Mouse (Mus musculus) heart, postnatal 0 days (tissue): ENCODE data around the gene Sipa1l3. TPM values are rescaled to one million over a fixed set of nuclear protein-coding genes. Genes with fewer than 3 reads are reported as not detected.

Experiments used
- ATAC-seq: fragments of 200-750 bp; cut with Nextera tagmentation; 2 replicates; pipeline ENCODE4 v1.8.0; 2017; ENCODE audit warnings: low read depth, moderate number of reproducible peaks, moderate library complexity; ENCODE audit not compliant: insufficient read depth
- DNase-seq: peaks from one replicate; pipeline ENCODE4 v3.0.0-alpha.2; 2016; ENCODE audit warnings: low spot score
- H3K27ac ChIP-seq: fragments of 300-500 bp; sonication (generic); 2 replicates; pipeline ENCODE4 v1.5.1; 2014; ENCODE audit warnings: low read depth, mild to moderate bottlenecking
- H3K27me3 ChIP-seq: fragments of 300-500 bp; sonication (generic); 2 replicates; pipeline ENCODE4 v1.6.1; 2014; ENCODE audit warnings: low read length, mixed read lengths; ENCODE audit not compliant: control insufficient read depth, insufficient read depth
- H3K36me3 ChIP-seq: fragments of 300-500 bp; sonication (generic); replicated peaks from 2 replicates; pipeline ENCODE4 v1.6.1; 2014; ENCODE audit warnings: low read length, mixed read lengths; ENCODE audit not compliant: control insufficient read depth, insufficient read depth
- H3K4me1 ChIP-seq: fragments of 300-500 bp; sonication (generic); 2 replicates; pipeline ENCODE4 v1.6.1; 2014; ENCODE audit warnings: antibody characterized with exemption; ENCODE audit not compliant: control insufficient read depth, insufficient read depth
- H3K4me2 ChIP-seq: fragments of 300-500 bp; sonication (generic); 2 replicates; pipeline ENCODE4 v1.6.1; 2014; ENCODE audit warnings: low read depth, mild to moderate bottlenecking, low read length, moderate library complexity
- H3K4me3 ChIP-seq: fragments of 300-500 bp; sonication (generic); 2 replicates; pipeline ENCODE4 v1.5.1; 2014; ENCODE audit warnings: low read depth, low read length
- H3K9ac ChIP-seq: fragments of 300-500 bp; sonication (generic); replicated peaks from 2 replicates; pipeline ENCODE4 v1.6.1; 2014; ENCODE audit warnings: low read depth, low read length, mixed read lengths
- H3K9me3 ChIP-seq: fragments of 300-500 bp; sonication (generic); replicated peaks from 2 replicates; pipeline ENCODE4 v1.6.1; 2016; ENCODE audit warnings: low read length; ENCODE audit not compliant: control insufficient read depth
- CTCF ChIP-seq: IDR thresholded peaks from 2 replicates; pipeline ENCODE4 v1.5.1; 2016; ENCODE audit warnings: antibody characterized with exemption, control low read depth, low read depth
- EP300 ChIP-seq: IDR thresholded peaks from 2 replicates; pipeline ENCODE4 v1.6.1; 2016; ENCODE audit warnings: antibody characterized with exemption, low read depth
- WGBS: fragments of 180-500 bp; shearing (Covaris S2); extraction: QIAGEN DNeasy Blood & Tissue Kit; methylation state at CpG from one replicate; pipeline ENCODE4 v1.1.7; 2014; 5-methylcytosine and 5-hydroxymethylcytosine counted together
- polyA plus RNA-seq: library from polyadenylated mRNA; unstranded; fragments of >200 nt; fragmentation: Nextera tagmentation; extraction: Ambion mirVana; gene quantifications from 2 replicates; pipeline ENCODE4 v1.2.1, GENCODE M21; 2015
- total RNA-seq: library from RNA; depleted of rRNA; stranded (reverse); fragments of >200 nt; gene quantifications from 2 replicates; pipeline ENCODE4 v1.2.3, GENCODE M21; 2014; ENCODE audit warnings: low replicate concordance

Sipa1l3 gene
- total and polyA plus RNA-seq, 2 experiments from 2014 or later = 1.7 to 16.2 TPM

DNA sequence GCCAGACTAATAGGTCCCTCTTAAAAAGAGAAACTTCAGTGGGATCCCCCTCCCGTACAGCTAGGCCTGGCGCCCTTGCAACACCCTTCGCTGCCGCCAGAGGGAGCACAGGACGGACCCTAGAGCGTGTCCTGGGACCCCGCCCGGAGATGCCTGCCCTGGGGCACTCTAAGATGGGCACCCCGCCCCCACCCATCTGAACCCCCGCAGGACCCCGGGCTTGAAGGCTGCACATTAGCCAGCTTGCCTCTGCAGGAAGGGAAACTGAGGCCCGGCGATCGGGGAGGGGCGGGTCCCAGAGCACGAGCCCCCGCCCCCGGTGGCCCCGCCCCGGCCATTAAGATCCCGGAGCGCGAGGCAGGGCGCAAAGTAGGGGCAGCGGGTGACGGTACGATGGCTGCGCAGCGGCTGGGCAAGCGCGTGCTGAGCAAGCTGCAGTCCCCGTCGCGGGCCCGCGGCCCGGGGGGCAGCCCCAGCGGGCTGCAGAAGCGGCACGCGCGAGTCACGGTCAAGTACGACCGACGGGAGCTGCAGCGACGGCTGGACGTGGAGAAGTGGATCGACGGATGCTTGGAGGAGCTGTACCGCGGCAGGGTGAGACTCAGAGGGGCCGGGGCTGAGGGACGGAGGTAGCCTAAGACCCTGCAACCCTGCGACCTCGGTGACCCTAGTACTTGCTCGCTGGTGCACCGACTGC, 229.4 kb downstream of the Sipa1l3 start, which contains the start of gene Ppp1r14a:
Ppp1r14a (plus strand) TSS at position 367 of the 697 bp plus-strand sequence.
- peak within 1 kb of the TSS; percentile 36 for H3K9ac ChIP-seq
- peak; percentile 34 for ATAC-seq
- WGBS = 2% methylated on average over 59 of the region's 59 CpGs
- DNase-seq = peak; percentile 45
- no peaks in the 10 kb centered on the region for H3K9me3 ChIP-seq
- H3K27me3 ChIP-seq = no peaks in the 10 kb centered on the region
- peak within 1 kb of the TSS; percentile 68 for H3K4me2 ChIP-seq
- H3K27ac ChIP-seq = peak within 1 kb of the TSS; percentile 62
- TF ChIP-seq EP300 = no peak
- TF ChIP-seq CTCF = peak; percentile 61
- H3K4me3 ChIP-seq = peak within 1 kb of the TSS; percentile 54
- no peaks in the 10 kb centered on the region for H3K36me3 ChIP-seq
- peaks cover 15% of the 10 kb centered on the region; the same call in 1 of the 2 replicates for H3K4me1 ChIP-seq

DNA sequence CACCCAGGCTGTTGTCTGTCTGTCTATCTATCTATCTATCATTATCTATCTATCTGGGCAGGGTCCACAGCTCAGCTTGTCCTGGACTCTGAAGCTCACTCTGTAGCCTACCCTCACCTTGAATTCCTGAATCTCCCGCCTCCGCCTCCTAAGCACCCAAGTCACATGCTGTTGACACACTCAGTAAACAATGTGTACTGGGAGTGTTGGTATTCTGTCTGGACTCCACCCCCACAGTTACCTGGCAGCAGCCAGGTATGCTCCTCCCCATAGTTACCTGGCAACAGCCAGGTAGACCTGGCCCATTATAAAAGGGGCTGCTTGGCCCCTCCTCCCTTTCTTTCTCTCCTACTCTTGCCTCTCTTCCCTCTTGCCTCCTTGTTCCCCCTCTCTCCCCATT, 230.4 kb downstream of the Sipa1l3 start:
- Histone ChIP-seq H3K9me3 (no peaks in the 10 kb centered on the region), H3K4me1 (peaks cover 12% of the 10 kb centered on the region; the same call in 1 of the 2 replicates), H3K9ac (no peak overlapping the region), H3K27ac (no peak overlapping the region), H3K27me3 (no peaks in the 10 kb centered on the region), H3K36me3 (no peaks in the 10 kb centered on the region), H3K4me2 (no peak overlapping the region), H3K4me3 (no peak overlapping the region)
- TF ChIP-seq EP300 = no peak
- TF ChIP-seq CTCF = no peak
- DNase-seq (no peak), ATAC-seq (no peak)
- 90% methylated on average over 2 of the region's 2 CpGs for WGBS

DNA sequence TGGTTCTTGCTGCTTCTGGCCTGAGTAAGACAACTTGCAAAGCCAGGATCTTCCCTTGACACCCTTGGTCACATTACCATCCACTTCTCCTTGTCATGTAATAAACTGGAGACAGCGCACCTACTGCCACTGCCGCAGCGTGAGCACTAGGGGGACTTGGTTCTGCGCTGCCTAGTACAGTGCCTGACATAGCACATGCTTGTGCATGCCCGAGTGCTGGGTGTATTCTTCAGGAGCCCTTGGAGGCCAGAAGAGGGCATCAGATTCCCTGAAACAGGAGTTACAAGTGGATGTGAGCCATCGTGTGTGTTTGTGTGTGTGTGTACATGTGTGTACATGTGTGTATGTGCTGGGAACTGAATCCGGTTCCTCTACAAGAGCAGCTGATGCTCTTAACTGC, 231.0 kb downstream of the Sipa1l3 start:
- no peak overlapping the region for H3K9ac ChIP-seq
- no peaks in the 10 kb centered on the region for H3K27me3 ChIP-seq
- H3K4me1 ChIP-seq = 0 out of 2 replicates have a peak, but pooled peaks cover 6% of the 10 kb centered on the region
- no peaks in the 10 kb centered on the region for H3K9me3 ChIP-seq
- no peak overlapping the region for H3K27ac ChIP-seq
- no peaks in the 10 kb centered on the region for H3K36me3 ChIP-seq
- WGBS = 81% methylated on average over 7 of the region's 7 CpGs
- DNase-seq (no peak), ATAC-seq (no peak)
- TF ChIP-seq EP300 (no peak), CTCF (no peak)
- H3K4me3 ChIP-seq = no peak overlapping the region
- H3K4me2 ChIP-seq = no peak overlapping the region

DNA sequence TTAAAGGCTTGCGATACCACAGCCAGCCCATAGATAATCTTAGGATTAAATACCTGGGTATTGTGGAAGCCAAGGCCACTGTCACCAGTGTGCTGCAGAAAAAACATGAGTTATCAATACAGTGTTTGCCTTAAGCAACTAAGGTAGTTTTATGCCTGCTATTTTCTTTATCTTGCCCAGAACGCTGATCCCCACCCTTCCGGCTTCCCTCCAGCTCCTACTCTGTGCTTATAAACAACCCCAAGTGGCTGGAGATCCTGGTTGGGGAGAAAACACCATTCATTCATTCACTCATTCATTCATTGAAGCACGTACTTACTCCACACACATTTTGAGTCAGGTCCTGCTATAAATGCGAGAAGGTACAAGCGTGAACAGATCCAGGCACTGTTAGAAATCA, 233.9 kb downstream of the Sipa1l3 start:
- Histone ChIP-seq H3K9ac (no peak overlapping the region), H3K4me1 (peaks cover 25% of the 10 kb centered on the region), H3K27ac (no peak overlapping the region), H3K9me3 (no peaks in the 10 kb centered on the region), H3K27me3 (no peaks in the 10 kb centered on the region; the same call in 1 of the 2 replicates), H3K4me2 (no peak overlapping the region), H3K36me3 (no peaks in the 10 kb centered on the region), H3K4me3 (no peak overlapping the region)
- no peak for DNase-seq
- TF ChIP-seq CTCF (no peak), EP300 (no peak)
- 88% methylated on average over 6 of the region's 6 CpGs for WGBS
- ATAC-seq = no peak

DNA sequence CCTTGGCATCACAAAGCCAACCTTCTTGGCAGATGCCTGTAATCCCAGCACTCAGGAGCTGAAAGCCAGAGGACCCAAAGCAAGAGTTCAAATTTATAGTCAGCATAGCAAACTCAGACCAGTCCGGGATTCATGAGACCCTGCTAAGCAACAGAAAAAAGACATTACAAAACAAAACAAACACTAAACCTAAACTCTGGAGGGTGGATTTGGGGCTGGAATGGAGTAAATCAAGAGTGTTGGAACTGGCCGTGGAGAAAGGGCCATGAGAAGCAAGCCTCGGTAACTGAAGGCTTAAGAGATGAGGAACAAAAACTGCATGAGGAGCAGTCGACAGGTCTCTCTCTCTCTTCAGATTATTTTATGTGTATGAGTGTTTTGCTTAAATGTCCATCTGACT, 234.6 kb downstream of the Sipa1l3 start:
- H3K4me2 ChIP-seq = no peak overlapping the region
- no peaks in the 10 kb centered on the region; the same call in 1 of the 2 replicates for H3K27me3 ChIP-seq
- H3K4me1 ChIP-seq = peaks cover 22% of the 10 kb centered on the region
- 74% methylated on average over 4 of the region's 4 CpGs for WGBS
- no peak for ATAC-seq
- H3K4me3 ChIP-seq = no peak overlapping the region
- H3K9me3 ChIP-seq = no peaks in the 10 kb centered on the region
- no peak overlapping the region for H3K27ac ChIP-seq
- DNase-seq = no peak
- TF ChIP-seq CTCF (no peak), EP300 (no peak)
- no peak overlapping the region for H3K9ac ChIP-seq
- no peaks in the 10 kb centered on the region for H3K36me3 ChIP-seq

DNA sequence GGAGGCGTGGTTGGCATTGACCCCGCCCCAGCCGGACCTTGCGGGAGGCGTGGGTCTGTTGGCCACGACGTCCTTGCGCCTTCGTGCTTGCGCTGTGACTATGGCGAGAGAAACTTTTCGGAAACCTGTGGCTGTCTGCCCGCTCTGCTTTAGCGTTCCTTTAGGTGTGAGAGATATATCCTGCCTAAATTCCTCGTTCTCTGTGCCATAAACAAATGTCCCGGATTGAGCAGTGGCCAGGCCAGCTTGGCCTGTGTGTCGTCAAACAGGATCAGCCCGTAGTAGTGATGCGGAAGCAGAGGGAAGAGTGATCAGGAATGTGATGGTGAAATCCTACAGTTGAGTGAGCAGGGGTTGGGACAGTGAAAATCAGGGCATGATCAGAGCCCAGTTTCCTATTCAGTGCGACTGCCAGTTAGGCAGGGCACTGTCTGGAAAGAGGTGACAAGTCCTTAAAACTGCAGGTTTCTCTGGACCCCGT, 236.3 kb downstream of the Sipa1l3 start:
- Histone ChIP-seq H3K27ac (no peak overlapping the region), H3K4me2 (peak overlapping the region; percentile 97), H3K36me3 (no peaks in the 10 kb centered on the region), H3K9ac (peak overlapping the region; percentile 69), H3K27me3 (no peaks in the 10 kb centered on the region; the same call in 1 of the 2 replicates), H3K4me3 (peak overlapping the region; percentile 66), H3K4me1 (peaks cover 20% of the 10 kb centered on the region), H3K9me3 (no peaks in the 10 kb centered on the region)
- ATAC-seq = peak; percentile 9; the same call in 1 of the 2 replicates
- 12% methylated on average over 21 of the region's 21 CpGs for WGBS
- TF ChIP-seq EP300 = no peak
- TF ChIP-seq CTCF = no peak
- DNase-seq = no peak
